Mouse (Mus musculus) frontal cortex, adult 2 months (tissue): Measurements from ENCODE around the gene Olfr1454. TPM values are rescaled to one million over a fixed set of nuclear protein-coding genes. Genes with fewer than 3 reads are reported as not detected.

Source experiments
- DNase-seq, 2 experiments: peaks; one replicate each; pipeline ENCODE4 v3.0.0; 2022; ENCODE audit warnings: low spot score in 1 of 2; ENCODE audit errors: extremely low spot score in 1 of 2
- polyA plus RNA-seq: library from polyadenylated mRNA; depleted of rRNA; stranded (reverse); fragments of >200 nt; gene quantifications from 2 replicates; pipeline ENCODE4 v1.2.3, GENCODE M21; 2012; rRNA removed

Gene Olfr1454
- not detected in 2 replicates for polyA plus RNA-seq

DNA sequence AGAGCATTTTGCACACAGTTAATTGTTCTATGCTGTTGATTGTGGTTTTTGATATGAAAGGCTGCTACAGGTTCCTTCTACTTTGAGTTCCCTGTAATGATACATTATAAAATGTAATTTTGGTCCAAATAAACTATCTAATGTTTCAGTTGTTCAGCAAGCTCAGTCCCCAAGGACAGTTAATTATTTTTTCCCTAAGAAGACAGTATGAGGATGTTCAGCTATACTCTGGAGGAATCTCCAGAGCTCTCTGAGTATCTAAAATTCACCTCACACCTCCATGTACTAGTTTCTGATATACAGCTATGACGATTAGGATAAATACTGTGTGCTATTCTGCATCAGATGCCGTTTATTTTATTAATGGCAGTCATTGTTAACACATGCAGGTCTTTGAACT lies at the start of gene Olfr1454:
Olfr1454 (plus strand) TSS at position 301 of the 400 bp plus-strand sequence.
- DNase-seq: no peak

GRCm38 (mm10) chr19:13028227-13028626 lies 32.2 kb upstream of the Olfr1454 start, which contains the start of gene Olfr1453:
Gene Olfr1453 (minus strand): TSS chr19:13028327.
- DNase-seq: no peak

GRCm38 (mm10) chr19:13093908-13094307 lies 33.5 kb downstream of the Olfr1454 start:
- DNase-seq: no peak

- no peak for DNase-seq
Observed at GRCm38 (mm10) chr19:13097791-13098190, 37.4 kb downstream of the Olfr1454 start, which contains the start of gene Olfr1457. Gene Olfr1457 (minus strand): TSS chr19:13097891.

- DNase-seq: no peak
Observed at GRCm38 (mm10) chr19:13106675-13107074, 46.3 kb downstream of the Olfr1454 start, which contains the start of gene Olfr1458. Gene Olfr1458 (minus strand): TSS chr19:13106775.

Other genes starting within 250 kb of the Olfr1454 start
- gene Gm5244, start 213.9 kb upstream of the Olfr1454 start, polyA plus RNA-seq: not detected in 2 replicates
- gene Olfr1444, start 203.3 kb upstream of the Olfr1454 start, polyA plus RNA-seq: not detected in 2 replicates
- gene Olfr1445, start 176.8 kb upstream of the Olfr1454 start, polyA plus RNA-seq: not detected in 2 replicates
- not detected in 2 replicates for gene Olfr1446, start 167.1 kb upstream of the Olfr1454 start, polyA plus RNA-seq
- gene Olfr1447, start 156.9 kb upstream of the Olfr1454 start, polyA plus RNA-seq: 0.06 TPM in 1 of 2 replicates, not detected in the other
- gene Olfr1448, start 136.2 kb upstream of the Olfr1454 start, polyA plus RNA-seq: 0.04 TPM in 1 of 2 replicates, not detected in the other
- not detected in 2 replicates for gene Olfr1449, start 129.8 kb upstream of the Olfr1454 start, polyA plus RNA-seq
- not detected in 2 replicates for gene Olfr1450, start 110.4 kb upstream of the Olfr1454 start, polyA plus RNA-seq
- not detected in 2 replicates for gene Olfr1451, start 65.6 kb upstream of the Olfr1454 start, polyA plus RNA-seq
- gene Olfr1453, start 32.3 kb upstream of the Olfr1454 start, polyA plus RNA-seq: not detected in 2 replicates
- gene Olfr1457, start 37.3 kb downstream of the Olfr1454 start, polyA plus RNA-seq: not detected in 2 replicates
- not detected in 2 replicates for gene Olfr1458, start 46.2 kb downstream of the Olfr1454 start, polyA plus RNA-seq
- 0.02 TPM in 1 of 2 replicates, not detected in the other for gene Olfr1459, start 88.9 kb downstream of the Olfr1454 start, polyA plus RNA-seq
- gene Olfr1461, start 102.4 kb downstream of the Olfr1454 start, polyA plus RNA-seq: not detected in 2 replicates
- not detected in 2 replicates for gene Olfr1462, start 125.1 kb downstream of the Olfr1454 start, polyA plus RNA-seq
- 0.08 and 0.10 TPM in 2 replicates for gene Olfr1463, start 170.7 kb downstream of the Olfr1454 start, polyA plus RNA-seq